Mouse (Mus musculus) ES-E14 (cell line): ENCODE results near the gene Pla2g2c. TPM values are rescaled to one million over a fixed set of nuclear protein-coding genes. Genes with fewer than 3 reads are reported as not detected.

Source experiments
- DNase-seq: peaks from one replicate; pipeline ENCODE4 v3.0.0-alpha.2; 2013; ENCODE audit warnings: low read depth, low spot score
- H3K27ac ChIP-seq: 2 replicates; pipeline ENCODE4 v1.5.1; 2012; ENCODE audit warnings: low read depth, mild to moderate bottlenecking, low read length, moderate library complexity, mixed read lengths; ENCODE audit not compliant: poor library complexity, insufficient read depth, severe bottlenecking
- H3K36me3 ChIP-seq: 2 replicates; pipeline ENCODE4 v1.6.1; 2012; ENCODE audit warnings: mild to moderate bottlenecking, low read length, moderate library complexity, mixed read lengths; ENCODE audit not compliant: control insufficient read depth, poor library complexity, insufficient read depth, severe bottlenecking
- H3K4me1 ChIP-seq, 2 experiments: fragments of 150-350 bp in 1 of 2; sonication (generic) in 1 of 2; 2 replicates each; pipeline ENCODE4 v1.6.1; 2012; ENCODE audit warnings: low read length in 2 of 2, mild to moderate bottlenecking in 1 of 2, mixed read lengths in 1 of 2; ENCODE audit not compliant: control insufficient read depth in 2 of 2, insufficient read depth in 2 of 2, poor library complexity in 1 of 2
- H3K4me3 ChIP-seq, 2 experiments: fragments of 150-350 bp in 1 of 2; sonication (generic) in 1 of 2; 2 replicates each; pipeline ENCODE4 v1.5.1; 2012; ENCODE audit warnings: low read length in 2 of 2, low read depth in 1 of 2, mild to moderate bottlenecking in 1 of 2, mixed read lengths in 1 of 2; ENCODE audit not compliant: insufficient read depth in 1 of 2, poor library complexity in 1 of 2, severe bottlenecking in 1 of 2
- H3K9ac ChIP-seq: 2 replicates; pipeline ENCODE4 v1.6.1; 2012; ENCODE audit warnings: low read depth, mild to moderate bottlenecking, low read length, mixed read lengths; ENCODE audit not compliant: poor library complexity, insufficient read depth, severe bottlenecking
- H3K9me3 ChIP-seq: fragments of 150-350 bp; sonication (generic); 2 replicates; pipeline ENCODE4 v1.6.1; 2012; ENCODE audit warnings: low read depth, mild to moderate bottlenecking, low read length; ENCODE audit not compliant: control insufficient read depth, insufficient read depth
- CHD2 ChIP-seq: IDR thresholded peaks from 2 replicates; pipeline ENCODE4 v1.6.1; 2014; ENCODE audit warnings: mild to moderate bottlenecking, low read depth, low read length, inconsistent platforms
- HCFC1 ChIP-seq: IDR thresholded peaks from 2 replicates; pipeline ENCODE4 v1.6.1; 2012; ENCODE audit warnings: low read length, inconsistent platforms, borderline replicate concordance; ENCODE audit not compliant: insufficient read depth
- MAFK ChIP-seq: IDR thresholded peaks from 2 replicates; pipeline ENCODE4 v1.6.1; 2014; ENCODE audit warnings: mild to moderate bottlenecking, low read depth, low read length, inconsistent platforms; ENCODE audit not compliant: insufficient read depth
- ZC3H11A ChIP-seq: IDR thresholded peaks from 2 replicates; pipeline ENCODE4 v1.6.1; 2012; ENCODE audit warnings: low read depth, mild to moderate bottlenecking, inconsistent platforms, low read length, borderline replicate concordance
- ZNF384 ChIP-seq: IDR thresholded peaks from 2 replicates; pipeline ENCODE4 v1.6.1; 2012; ENCODE audit warnings: low read depth, low read length, inconsistent platforms
- in situ Hi-C, 2 experiments: fragments of 600-800 bp; cut with MboI; formaldehyde crosslinking; loops; one replicate each; pipeline ENCODE4 v1.15.1; 2025; ENCODE audit warnings: low sequenced_read_pairs in 2 of 2, inconsistent platforms in 1 of 2; ENCODE audit not compliant: unreplicated experiment in 2 of 2
- total RNA-seq: library from RNA; depleted of rRNA; stranded (reverse); fragments of 300-350 nt; gene quantifications from 2 replicates; pipeline ENCODE4 v1.2.3, GENCODE M21; 2012

Gene Pla2g2c
- total RNA-seq, 1 experiment = 0.54 TPM

GRCm38 (mm10) chr4:138700184-138700982 lies 24.2 kb upstream of the Pla2g2c start:
- peak overlapping the region; percentile 82 for H3K27ac ChIP-seq
- no peak for DNase-seq
- no peaks in the 10 kb centered on the region for H3K9me3 ChIP-seq
- no peaks in the 10 kb centered on the region for H3K36me3 ChIP-seq
- H3K9ac ChIP-seq = peak overlapping the region; percentile 37; the same call in 1 of the 2 replicates
- TF ChIP-seq MAFK (no peak), ZC3H11A (peak; percentile 20; the same call in 1 of the 2 replicates)
- in situ Hi-C loops = loop anchor here in 1 of 2 experiments (10.0 kb wide), 1 partner anchor 256 kb away; no protein-coding TSS in a partner anchor
- H3K4me1 ChIP-seq = peaks cover 3 to 24% of the 10 kb centered on the region in 2 experiments; a peak in 3 of 4 replicates
- H3K4me3 ChIP-seq = no peak overlapping the region

DNA sequence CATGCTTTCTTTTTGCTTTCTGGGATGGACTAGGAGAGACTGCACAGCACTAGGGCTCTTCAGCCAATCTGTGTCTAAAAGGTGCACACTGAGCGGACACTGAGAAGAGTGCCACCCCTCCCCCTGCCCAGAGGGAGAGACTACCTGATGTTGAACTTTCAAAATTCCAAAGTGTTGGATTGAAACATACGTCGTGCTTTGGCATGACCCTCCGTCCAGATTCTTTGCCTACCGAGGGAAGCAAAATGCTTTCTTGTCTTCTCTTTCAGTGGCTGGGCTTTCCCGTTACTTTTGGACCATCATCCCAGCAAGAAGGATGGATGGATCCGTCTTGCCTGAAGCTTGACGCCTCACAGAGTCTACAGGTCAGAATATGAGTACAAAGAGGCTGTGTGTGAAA lies 23.5 kb upstream of the Pla2g2c start:
- Histone ChIP-seq H3K36me3 (no peaks in the 10 kb centered on the region), H3K4me3 (no peak overlapping the region), H3K27ac (peak overlapping the region; percentile 82), H3K9ac (peak overlapping the region; percentile 47), H3K4me1 (peaks cover 3 to 24% of the 10 kb centered on the region in 2 experiments; a peak in 3 of 4 replicates), H3K9me3 (no peaks in the 10 kb centered on the region)
- no peak for DNase-seq
- in situ Hi-C loops = loop anchor here in 1 of 2 experiments (10.0 kb wide), 1 partner anchor 256 kb away; no protein-coding TSS in a partner anchor
- TF ChIP-seq CHD2 (no peak), ZNF384 (no peak), MAFK (no peak), HCFC1 (no peak), ZC3H11A (no peak)

DNA sequence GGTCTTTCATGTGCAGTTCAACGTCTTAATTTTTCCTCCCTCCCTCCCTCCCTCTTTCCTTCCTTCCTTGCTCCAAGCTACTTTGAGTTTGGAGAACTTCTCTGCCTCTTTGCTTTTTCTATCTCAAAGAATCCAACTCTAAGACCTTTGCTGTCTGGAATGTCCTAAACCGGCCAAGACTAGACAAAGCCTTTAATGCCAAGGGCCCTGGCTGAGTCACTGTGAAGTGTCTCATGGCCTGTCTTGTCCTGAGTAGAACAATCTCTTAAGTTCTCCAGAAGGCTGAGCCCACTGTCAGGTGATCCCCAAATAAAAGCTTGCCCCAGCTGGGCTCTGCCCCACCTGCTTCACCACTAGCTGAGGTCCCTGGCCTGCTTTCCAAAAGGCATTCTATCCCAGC lies 22.6 kb upstream of the Pla2g2c start:
- DNase-seq = no peak
- in situ Hi-C loops = loop anchor here in 1 of 2 experiments (10.0 kb wide), 1 partner anchor 257 kb away; no protein-coding TSS in a partner anchor
- no peaks in the 10 kb centered on the region for H3K9me3 ChIP-seq
- no peaks in the 10 kb centered on the region for H3K36me3 ChIP-seq
- H3K27ac ChIP-seq = peak overlapping the region; percentile 47
- peaks cover 3 to 27% of the 10 kb centered on the region in 2 experiments; a peak in 3 of 4 replicates for H3K4me1 ChIP-seq
- no peak overlapping the region for H3K4me3 ChIP-seq
- no peak for TF ChIP-seq ZC3H11A
- no peak for TF ChIP-seq ZNF384
- TF ChIP-seq CHD2 = no peak
- TF ChIP-seq MAFK = no peak
- TF ChIP-seq HCFC1 = no peak
- H3K9ac ChIP-seq = no peak overlapping the region

- in situ Hi-C loops = loop anchor here in 1 of 2 experiments (10.0 kb wide), 1 partner anchor 258 kb away; no protein-coding TSS in a partner anchor
- H3K4me3 ChIP-seq = no peak overlapping the region
- no peaks in the 10 kb centered on the region for H3K36me3 ChIP-seq
- no peak for TF ChIP-seq MAFK
- TF ChIP-seq ZC3H11A = no peak
- no peak for TF ChIP-seq ZNF384
- no peak for TF ChIP-seq CHD2
- no peak for TF ChIP-seq HCFC1
- H3K27ac ChIP-seq = peak overlapping the region; percentile 47; the same call in 1 of the 2 replicates
- H3K4me1 ChIP-seq = peaks cover 3 to 25% of the 10 kb centered on the region in 2 experiments; a peak in 3 of 4 replicates
- no peaks in the 10 kb centered on the region for H3K9me3 ChIP-seq
- H3K9ac ChIP-seq = no peak overlapping the region
- no peak for DNase-seq
Observed at GRCm38 (mm10) chr4:138702528-138702927, 22.1 kb upstream of the Pla2g2c start.
